Mouse (Mus musculus) spleen, adult 2 months (tissue): Measurements from ENCODE around the gene Tbc1d24.

ENCODE experiments used
- CTCF ChIP-seq: fragments of 200-500 bp; IDR thresholded peaks from 2 replicates; pipeline ENCODE4 v1.5.1; 2011; ENCODE audit warnings: mild to moderate bottlenecking, inconsistent platforms; ENCODE audit not compliant: insufficient read depth, insufficient read length, insufficient replicate concordance; ENCODE audit errors: extremely low read depth
- POLR2A ChIP-seq: fragments of 200-500 bp; IDR thresholded peaks from 2 replicates; pipeline ENCODE4 v1.6.1; 2011; ENCODE audit warnings: low read depth, low read length, inconsistent platforms

DNA sequence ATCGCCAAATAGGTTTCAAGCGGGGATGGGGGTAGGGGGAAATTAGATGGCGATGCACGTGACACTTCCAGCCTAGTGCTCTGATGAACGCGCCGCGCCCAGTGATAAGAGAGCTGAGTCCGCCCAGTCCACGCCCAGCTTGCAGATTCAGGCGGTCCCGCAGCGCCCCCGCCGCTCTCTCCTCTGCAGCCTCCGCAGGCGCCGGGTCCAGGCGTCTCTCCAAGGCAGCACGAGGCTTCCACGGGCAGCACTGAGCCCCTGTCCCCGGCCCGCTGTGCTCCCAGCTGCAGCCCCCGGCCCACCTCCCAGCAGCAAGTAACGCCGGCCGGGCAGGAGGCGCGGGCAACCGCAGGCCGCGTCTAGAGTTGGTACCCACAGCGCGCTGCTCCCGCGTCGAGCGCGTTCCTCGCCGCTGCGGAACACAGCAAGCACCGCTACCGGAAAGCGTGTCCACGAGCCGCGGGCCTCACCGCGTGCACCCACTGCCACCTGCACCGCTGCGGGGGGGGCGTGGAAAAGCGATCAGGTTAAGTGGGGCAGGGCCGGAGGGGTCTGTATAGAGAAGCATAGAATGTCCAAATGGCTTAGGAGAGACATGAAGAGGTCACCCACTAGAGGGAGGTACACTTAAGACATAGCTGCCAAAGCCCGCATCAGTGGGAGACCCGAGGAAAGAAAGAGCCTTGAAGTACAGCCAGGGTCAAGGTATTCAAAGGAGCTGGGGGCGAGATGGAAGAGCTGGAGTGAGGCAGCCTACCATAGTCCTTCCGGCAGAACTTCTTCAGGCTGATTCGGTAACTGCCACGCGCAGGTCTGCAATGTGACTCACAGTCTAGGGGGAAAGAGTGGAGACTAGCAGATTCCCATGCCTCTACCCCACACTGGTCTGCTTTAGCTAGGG lies 1.3 kb upstream of the Tbc1d24 start:
- TF ChIP-seq POLR2A (no peak), CTCF (no peak)
